Mouse (Mus musculus) gastrocnemius, adult 18-20 months (tissue): ENCODE results near the gene Asb8. TPM values are rescaled to one million over a fixed set of nuclear protein-coding genes. Genes with fewer than 3 reads are reported as not detected.

ENCODE experiments used
- DNase-seq: peaks from one replicate; pipeline ENCODE4 v3.0.0; 2021; ENCODE audit warnings: low spot score
- total RNA-seq, 2 experiments: library from RNA; stranded (reverse); gene quantifications; 2 replicates each; pipeline ENCODE4 v1.2.3; 2021

The Asb8 gene
- total RNA-seq, 2 experiments from 2014 or later = 113 to 114 TPM

DNA sequence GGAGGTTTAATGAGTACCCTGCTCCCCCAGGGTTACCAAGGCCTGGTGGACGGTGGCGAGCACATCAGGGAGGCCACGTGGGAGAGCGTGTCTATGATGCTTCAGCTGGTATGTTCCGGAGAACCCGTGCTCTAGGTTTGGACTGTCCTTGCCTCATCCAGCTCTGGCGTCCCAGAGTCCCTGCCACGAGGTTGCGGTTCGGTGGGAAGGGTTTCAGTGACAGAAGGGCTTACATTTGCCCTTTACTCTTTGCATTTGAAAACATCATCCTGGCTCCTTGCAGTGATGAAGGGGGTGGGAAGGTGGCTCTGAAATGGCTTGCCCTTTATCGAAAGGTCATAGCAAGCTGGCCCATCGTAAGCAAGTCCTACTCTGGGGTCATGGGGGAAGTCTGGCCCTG lies 46.1 kb downstream of the Asb8 start:
- DNase-seq = peak; percentile 80

DNA sequence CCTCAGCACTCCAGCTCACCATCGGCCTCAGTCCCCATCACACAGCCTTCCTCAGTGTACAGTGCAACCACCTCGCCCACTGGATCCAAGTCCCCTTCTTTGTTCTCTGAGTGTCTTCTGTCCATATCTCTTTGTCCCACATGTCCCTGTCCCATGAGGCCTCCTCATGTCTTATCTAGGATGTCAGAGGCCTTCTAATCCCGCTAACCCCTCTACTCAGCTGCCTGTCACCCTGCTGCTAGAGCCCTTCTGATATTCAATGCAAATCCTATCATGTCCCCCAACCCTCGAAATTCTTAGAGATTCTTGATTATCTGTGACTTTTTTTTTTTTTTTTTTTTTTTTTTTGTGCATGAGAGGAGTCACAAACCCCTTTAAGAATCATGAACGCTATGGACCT lies 49.1 kb downstream of the Asb8 start:
- DNase-seq = no peak

DNA sequence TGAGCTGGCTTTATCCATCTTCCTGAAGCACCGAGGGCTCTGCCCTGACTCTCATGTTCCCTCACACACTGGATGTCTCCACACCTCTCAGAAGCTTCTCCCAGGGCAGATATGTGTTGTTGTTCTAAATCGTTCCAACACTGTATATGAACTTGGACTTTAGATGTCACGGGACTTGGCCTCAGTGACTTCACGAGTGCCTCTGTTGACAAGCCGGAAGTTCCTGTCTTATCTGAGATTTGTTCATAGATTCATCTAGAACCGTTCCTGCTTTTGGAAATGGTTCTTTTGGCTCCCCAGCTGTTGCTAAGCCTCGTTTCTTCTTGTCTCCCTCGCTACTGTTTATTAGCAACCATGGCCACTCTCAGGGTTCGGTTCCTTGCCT lies 49.7 kb downstream of the Asb8 start:
- no peak for DNase-seq

DNA sequence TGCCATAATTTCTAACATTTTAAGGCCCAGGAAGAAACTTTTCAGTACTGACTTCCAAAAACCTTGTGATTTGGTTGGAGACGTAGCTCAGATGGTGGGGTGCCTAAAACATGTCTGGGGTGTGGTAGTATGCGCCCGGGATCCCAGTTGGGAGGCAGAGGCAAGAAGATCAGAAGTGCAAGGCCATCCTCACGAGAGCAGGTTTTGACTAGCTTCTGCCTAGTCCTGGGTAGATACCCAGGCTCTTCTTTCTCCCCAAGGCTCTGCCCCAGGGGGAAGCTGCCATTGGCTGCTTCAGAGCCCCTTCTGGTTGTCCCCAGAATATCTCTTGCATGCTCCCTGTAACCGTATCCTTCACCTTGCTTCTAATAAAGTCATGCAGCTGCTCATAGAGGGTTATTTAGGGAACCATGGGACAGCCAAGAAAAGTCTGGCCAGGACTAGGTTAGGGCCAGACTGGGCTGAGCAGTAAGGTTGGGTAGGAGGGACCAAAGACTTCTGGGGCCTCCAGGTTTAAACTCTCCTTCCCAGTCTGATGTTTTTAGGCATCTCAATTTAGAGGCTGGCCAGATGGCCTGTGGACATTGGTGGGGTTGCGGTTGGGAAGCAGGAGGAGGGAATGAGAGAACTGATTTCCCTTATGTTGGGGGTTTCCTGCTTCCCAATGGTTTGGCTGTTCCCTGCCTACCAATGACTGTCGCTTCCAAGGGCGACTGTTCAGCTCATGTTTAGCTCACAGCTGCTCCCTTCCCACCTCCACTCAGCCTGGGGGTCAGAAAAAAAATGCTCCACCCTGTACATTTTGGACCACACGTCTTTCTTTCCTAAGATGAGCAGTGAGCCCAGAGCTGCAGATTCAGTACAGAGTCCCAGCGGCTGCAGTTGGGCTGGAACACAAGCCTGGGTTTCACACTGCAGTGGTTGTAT lies 50.3 kb downstream of the Asb8 start:
- peak; percentile 83 for DNase-seq

DNA sequence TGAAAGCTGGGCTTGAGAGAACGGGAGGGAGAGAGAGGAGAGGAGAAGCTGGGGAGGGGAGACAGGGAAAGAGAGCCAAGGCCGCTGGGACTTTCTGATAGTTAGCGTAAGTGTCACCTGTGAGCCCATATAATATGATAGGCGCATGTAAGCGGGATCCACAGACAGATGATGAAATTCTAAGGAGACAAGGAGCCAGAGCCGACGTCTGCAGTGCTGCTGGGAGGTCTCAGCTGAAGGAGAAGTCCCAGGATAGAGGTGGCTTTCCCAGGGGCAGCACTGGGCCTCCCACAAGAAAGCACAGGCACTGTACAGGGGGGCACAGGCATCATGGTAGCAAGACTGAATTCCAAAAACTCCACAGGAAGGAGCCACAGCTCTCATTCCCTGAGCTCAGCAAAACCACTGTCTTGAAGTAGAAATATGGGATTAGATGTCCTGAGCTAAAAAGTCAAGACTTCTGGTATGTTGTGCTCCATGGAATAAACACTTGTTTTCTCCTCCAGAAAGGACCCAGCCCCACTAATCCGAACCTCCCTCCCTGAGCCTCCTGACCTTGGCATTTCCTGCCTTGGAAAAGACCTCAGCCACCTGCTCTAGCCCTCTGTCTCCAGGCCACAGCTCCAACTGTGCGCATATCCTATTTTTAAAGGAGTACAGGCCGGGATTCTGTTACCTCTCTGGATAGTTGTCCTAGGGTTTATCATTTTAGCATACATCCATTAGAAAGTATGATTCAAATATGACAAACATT lies 51.1 kb downstream of the Asb8 start:
- DNase-seq = peak; percentile 74

DNA sequence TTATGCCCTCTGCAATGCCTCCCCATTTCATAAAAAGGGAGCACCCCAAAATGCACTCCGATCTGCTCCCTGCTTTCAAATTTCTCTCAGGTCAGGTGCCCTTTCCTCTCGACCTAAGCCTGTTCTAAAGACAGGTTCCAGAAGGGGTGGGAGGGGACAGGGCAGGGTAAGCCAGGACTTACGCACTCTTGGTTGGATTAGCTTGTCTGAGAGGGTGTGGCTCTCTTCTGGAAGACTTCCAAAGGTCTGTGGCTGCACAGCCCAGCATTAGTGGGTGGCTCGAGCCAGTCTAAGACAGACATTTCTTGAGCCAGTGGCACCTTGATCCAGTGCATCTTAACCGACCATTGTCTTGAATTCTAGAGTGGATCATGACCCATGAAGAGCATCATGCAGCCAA lies 53.6 kb downstream of the Asb8 start:
- peak; percentile 79 for DNase-seq

DNA sequence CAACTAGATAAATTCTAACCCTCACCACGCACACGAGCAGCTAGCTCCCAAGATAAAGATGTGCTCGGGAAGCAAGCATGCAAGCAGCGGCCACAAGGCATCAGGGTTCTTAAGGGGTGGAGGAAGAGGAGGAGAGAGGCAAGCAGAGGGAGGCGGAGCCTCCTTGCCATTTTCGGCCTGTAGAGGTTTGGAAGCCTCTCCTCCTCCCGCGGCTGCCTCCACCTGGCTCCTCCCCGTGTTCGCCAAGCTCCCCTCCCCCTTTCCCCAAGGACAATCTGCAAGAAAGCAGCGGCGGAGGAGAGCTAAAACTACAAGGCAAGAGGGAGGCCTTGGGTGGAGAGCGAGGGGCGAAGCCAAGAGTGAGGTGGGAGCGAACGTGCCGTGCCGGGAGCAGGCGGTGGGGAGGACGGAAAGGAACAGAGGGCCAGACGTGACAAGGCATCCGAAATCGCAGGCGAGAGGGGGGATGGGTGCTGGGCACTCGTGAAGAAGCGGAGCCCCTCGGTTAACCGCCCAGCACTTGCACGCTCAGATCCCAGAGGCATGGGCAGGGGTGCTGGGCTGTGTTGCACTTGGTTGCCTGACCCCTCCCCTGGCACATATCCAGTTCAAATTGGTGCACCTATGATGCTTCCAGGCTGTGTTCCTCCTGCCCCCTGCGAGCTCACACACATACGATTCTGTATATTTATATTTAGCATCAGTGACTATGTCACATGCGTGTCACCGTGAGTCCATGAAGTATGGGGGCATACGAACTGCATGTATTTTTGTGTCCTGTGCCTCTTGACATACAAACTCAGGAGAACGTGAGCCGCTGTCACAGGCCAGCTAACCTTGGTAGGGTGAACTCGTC lies 56.9 kb downstream of the Asb8 start:
- DNase-seq = peak; percentile 93

DNA sequence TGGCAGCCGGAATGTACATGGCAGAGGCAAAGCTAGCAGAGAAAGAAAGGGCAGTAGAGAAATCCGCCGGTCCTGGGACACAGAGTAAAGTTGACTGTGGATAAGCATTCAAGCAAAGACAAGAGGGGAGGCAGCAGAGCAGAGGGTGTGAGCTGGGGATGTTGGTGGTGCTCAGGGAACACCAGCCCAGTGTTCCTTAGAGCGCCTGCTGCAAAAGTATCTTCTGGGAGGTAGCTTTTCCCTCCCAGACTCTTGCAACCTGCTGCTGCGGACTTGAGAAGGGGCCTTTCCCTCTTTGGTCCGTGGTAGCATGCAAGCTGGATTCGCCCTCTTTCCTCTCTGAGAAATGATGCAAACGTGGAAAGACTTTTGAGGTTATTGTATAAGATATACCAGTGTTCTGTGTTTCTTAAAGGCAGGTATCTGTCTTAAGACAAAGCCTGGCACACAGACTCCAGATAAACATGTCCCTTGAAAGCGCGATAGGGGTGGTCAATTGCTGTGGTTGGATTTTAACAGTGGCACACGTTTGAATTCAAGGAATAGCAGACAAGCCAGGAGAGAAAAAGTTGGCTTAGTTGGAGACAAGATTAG lies 57.6 kb downstream of the Asb8 start:
- DNase-seq = no peak

DNA sequence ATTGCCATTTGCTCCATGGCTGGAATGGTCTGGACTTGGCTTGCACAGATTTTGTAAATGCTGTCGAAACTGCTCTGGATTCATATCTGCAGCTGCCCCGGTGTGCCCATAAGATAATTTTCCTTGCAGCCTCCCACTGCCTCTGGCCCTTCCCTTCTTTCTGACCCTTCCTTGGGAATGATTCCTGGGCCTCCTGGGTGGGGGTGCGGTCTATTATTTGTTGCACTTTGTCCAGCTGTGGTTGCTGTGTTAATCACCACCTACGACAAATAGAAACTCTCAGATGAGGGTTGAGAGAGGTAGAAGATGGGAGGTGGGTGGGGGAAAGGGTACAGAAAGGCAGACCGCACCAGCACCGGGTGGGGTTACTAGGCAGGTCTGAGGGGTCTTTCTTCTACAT lies 58.2 kb downstream of the Asb8 start:
- no peak for DNase-seq

DNA sequence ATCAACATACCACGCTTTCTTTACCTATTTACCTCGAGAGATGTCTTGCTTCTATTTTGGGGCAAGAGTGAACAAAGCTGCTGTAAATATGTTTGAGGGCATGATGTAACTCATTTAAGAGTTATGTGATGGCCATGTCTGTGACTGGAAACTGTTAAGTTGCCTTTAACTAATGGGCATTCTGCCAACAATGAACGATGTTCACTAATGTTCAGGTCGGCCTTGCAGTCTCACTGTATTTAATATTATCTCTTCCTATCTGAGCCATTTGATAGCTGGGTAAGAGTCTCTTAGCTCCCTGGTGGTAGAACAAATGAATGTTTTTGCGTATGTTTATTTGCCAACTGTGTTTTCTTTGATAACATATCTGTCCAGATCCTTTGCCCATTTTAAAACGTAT lies 58.9 kb downstream of the Asb8 start:
- no peak for DNase-seq

DNA sequence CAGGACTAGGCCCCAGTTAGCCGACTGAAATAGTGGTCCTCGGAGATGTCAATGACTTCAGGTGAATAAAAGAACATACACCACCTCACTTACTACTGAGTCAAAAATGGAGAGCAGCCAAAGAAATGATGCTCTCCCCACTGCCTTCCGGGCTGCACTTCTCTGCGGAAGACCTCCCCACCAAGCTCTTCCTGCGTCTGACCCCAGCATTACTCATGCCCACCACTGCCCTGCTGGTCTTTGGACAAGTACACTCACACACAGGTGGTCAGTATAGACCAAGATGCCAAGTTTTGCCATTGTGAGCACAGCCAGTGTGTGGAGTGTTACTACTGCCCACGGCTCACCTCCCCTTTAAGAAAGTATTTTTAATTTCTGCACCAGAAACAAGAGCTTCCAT lies 63.0 kb downstream of the Asb8 start:
- DNase-seq = no peak

DNA sequence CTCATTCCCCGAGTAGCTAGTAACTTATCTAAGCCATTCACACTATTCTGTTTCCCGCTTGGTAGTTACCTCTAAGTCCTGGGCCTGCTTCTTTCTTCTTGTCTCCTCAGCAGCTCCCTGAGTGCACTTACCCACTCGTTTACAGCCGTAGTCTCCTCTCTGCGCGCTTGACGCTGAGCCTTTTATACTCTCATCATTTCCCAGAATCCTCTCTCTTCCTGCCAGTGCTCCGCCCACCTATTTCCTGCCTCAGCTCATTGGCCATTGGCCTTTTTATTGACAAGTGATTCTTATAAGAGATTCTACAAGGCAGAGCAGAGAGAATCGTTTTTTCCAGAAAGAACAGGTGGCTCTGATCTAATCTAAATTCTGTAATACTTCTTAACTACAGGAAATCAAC lies 66.9 kb downstream of the Asb8 start:
- DNase-seq = no peak

DNA sequence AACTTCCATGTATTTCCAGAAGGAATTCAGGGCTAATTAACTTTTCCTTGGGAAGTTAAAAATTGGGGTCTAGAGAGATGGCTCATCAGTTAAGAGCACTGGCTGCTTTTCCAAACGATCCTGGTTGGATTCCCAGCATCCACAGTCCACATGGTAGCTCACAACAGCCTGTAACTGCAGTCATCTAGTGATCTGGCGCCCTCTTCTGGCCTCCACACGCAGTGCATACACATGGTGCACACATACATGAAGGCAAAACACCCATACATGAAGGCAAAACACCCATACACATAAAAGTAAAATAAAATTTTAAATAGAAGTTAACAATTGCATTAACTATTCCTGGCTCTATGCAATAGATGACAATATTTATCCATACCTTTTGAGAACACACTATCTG lies 68.5 kb downstream of the Asb8 start:
- no peak for DNase-seq

DNA sequence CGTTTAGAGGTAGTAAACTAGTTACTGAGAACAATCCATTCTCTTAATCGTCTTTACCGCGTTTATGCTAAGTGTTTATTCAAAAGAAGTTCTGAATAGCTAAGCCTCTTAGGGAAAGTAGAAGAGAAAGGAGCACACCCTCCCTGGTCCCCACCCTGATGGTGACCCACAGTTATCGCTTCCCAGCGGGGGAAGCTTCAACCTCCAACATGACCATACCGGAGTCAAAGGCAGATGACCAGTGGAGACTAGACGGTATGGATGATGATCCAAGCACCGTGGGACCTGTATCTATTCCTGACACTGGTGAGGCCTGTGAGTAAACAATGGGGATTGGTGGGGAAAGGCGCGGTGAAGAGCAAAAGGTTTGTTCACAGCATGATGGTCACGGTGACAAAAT lies 70.5 kb downstream of the Asb8 start:
- DNase-seq = no peak

DNA sequence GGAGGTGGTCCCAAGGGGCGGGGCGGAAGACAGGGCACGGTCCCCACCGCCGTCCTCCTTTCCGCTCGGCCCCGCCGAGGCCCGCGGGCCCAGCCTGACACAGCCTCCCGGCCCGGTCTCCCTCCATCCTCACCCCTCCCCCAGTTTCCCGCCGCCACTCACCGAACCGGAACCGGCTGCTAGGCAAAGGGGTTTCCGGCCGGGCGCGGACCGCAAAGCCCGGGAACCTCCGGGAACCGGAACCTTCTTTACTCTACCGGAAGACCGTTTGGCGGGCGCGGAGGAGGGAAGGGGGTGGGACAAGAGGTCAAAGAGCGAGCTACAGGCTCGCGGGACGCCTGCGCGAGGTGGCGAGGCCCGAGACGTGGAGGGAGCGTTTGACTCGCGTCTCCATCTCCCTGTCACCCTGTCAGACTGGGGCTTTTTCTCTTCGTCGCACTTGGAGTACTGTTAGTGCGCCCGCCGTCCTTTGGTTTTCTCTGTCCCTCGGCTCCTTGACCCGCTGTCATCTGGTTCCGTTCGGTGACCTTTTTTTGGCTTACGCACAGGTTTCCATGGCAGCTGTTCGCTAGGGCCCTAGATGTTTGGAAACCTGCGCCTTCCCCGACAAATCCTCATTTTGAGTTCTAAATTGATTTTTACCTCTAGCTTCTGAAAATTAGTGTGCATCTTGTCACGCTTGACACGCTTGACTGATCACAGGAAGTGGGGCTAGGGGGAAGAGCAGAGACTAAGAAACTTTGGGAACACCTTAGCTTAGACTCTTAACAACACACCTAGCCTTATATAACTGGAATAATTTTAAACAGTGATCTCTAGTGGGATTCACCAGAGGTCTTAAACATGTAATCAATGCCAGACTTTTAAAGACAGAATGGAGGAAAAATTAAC lies 72.1 kb downstream of the Asb8 start, which contains the start of gene Senp1:
Gene Senp1, minus strand, starts transcription at position 624 of the 891 bp plus-strand sequence.
- peak; percentile 93 for DNase-seq

DNA sequence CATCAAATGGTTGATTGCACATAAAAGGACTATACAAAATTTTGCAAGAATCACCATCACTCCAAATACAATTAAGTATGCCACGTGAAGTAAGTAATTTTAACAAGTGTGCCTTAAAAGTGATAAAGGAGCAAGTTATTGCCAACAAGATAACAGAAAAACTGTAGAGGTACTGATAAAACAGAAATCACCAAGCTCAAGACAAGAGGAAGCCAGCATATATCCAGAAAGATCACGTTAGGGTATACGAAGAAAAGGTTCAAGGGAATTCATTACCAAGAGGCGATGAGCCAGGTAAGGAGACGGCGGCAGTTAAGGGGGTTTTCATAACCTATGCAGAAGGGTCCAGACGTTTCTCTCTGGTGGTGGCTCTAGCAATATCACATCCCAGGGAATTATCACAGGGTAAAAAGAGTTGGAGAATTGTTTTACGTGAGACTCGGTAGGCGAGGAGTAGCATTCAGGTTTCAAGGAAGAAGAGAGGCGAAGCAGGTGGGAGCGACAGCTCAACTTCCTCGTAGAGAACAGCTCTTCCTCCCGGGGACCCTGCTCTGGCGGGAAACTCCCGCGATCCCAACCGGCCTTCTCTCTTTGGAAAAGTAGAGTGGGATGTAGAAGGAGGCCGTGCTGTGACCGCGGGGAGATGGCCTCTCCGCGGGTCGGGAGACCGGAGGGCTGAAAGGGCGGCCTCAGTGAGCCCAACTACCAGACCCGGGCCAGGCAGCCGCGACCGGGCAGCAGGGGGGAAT lies 72.9 kb downstream of the Asb8 start, which contains the start of gene Pfkm:
Gene Pfkm, plus strand, starts transcription at position 218 of the 749 bp plus-strand sequence.
- DNase-seq = no peak

DNA sequence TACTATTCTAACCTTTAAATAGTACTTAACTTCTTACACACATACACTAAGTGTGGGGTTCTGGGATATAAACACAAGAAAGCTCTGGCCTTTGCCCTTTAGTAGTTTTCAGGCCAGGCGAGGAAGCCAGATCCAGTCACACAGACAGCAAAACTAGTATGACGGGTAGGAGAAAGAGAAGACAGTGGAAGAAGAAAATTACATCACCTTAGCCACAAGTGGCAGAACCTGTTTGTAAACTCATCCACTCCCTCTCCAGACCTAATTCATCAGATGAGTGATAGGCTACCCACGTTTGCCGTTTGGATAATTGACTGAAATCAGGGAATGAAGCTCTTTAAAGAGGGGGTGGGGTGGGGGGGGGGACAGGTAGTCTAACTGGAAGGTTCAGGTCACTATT lies 73.6 kb downstream of the Asb8 start:
- no peak for DNase-seq

DNA sequence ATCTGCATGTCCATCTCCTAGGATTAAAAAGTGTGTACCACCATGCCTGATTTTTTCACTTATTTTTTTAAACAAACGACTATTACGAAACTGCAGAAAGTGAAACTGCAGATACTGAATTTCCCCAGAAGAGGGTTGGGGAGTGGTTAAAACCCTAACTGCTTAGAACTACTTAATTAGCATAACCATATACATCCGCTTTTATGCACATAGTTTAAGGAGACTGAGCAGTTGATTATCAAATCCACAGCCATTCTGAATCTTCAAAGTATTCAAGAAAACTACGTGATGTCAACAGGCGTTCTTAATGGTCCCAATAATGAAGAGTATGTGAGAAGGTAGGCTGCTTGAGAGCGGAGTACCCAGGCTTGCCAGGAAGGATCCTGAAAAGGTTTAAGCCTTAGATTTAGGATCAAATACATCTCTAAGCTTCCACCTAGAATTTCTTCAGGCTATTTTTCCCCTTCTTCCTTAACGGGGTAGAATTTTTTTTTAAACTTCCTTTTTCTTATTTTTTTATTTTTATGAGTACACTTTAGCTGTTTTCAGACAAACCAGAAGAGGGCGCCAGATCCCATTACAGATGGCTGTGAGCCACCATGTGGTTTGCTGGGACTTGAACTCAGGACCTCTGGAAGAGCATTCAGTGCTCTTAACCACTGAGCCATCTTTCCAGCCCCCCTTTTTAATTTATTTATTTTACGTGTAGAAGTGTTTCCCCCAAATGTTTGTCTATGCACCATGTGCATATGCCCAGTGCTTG lies 75.8 kb downstream of the Asb8 start:
- peak; percentile 56 for DNase-seq

DNA sequence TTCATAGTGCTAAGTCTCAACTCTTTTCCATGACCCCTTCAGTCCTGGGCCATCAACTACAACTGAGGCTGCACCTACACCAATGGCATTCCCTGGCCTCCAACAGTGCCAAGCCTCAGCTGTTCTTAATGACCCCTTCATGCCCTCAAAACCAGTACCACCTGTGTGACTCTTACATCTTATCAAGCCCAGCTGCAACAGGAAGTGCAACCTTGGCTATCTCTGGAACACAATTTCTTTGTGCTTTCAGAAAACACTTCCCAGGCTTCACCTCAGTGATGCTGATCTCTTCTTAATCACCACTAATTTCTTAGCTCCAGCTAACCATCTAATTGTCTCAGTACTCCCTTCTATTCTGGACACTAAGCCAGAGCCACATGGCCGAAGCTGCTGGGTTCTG lies 76.5 kb downstream of the Asb8 start:
- DNase-seq = no peak
